Mouse (Mus musculus) neural tube, embryonic 12.5 days (tissue): ENCODE measurements around the gene Me1. TPM values are rescaled to one million over a fixed set of nuclear protein-coding genes. Genes with fewer than 3 reads are reported as not detected.
A peak's percentile ranks its signal among the peaks of the same experiment; 100 is the strongest.

Source experiments
- ATAC-seq: fragments of 200-750 bp; cut with Nextera tagmentation; 2 replicates; pipeline ENCODE4 v1.8.0; 2017; ENCODE audit warnings: low read depth, mild to moderate bottlenecking, moderate TSS enrichment, moderate library complexity; ENCODE audit not compliant: low FRiP score
- H3K27ac ChIP-seq: fragments of 300-500 bp; sonication (generic); 2 replicates; pipeline ENCODE4 v1.5.1; 2016
- H3K27me3 ChIP-seq: fragments of 300-500 bp; sonication (generic); replicated peaks from 2 replicates; pipeline ENCODE4 v1.6.1; 2016; ENCODE audit warnings: mild to moderate bottlenecking
- H3K36me3 ChIP-seq: fragments of 300-500 bp; sonication (generic); 2 replicates; pipeline ENCODE4 v1.6.1; 2016; ENCODE audit warnings: mild to moderate bottlenecking
- H3K4me1 ChIP-seq: fragments of 300-500 bp; sonication (generic); 2 replicates; pipeline ENCODE4 v1.6.1; 2016
- H3K4me2 ChIP-seq: fragments of 300-500 bp; sonication (generic); replicated peaks from 2 replicates; pipeline ENCODE4 v1.6.1; 2016; ENCODE audit warnings: mild to moderate bottlenecking
- H3K4me3 ChIP-seq: fragments of 300-500 bp; sonication (generic); 2 replicates; pipeline ENCODE4 v1.5.1; 2016
- H3K9ac ChIP-seq: fragments of 300-500 bp; sonication (generic); 2 replicates; pipeline ENCODE4 v1.6.1; 2016; ENCODE audit warnings: mild to moderate bottlenecking
- H3K9me3 ChIP-seq: fragments of 300-500 bp; sonication (generic); 2 replicates; pipeline ENCODE4 v1.6.1; 2016; ENCODE audit warnings: mild to moderate bottlenecking
- WGBS: fragments of 180-500 bp; shearing (Covaris S2); methylation state at CpG from one replicate; pipeline ENCODE4 v1.1.7; 2016; 5-methylcytosine and 5-hydroxymethylcytosine counted together
- polyA plus RNA-seq: library from polyadenylated mRNA; unstranded; fragments of >200 nt; fragmentation: Nextera tagmentation; extraction: Ambion mirVana; gene quantifications from 2 replicates; pipeline ENCODE4 v1.2.1, GENCODE M21; 2016

Me1 gene
- 23.7 and 26.3 TPM in 2 replicates for polyA plus RNA-seq

- peaks cover 3% of the 10 kb centered on the region for H3K27me3 ChIP-seq
- peak within 1 kb of the TSS; percentile 92 for H3K4me2 ChIP-seq
- no peaks in the 10 kb centered on the region for H3K4me1 ChIP-seq
- ATAC-seq, result peak; percentile 85
- no peak within 1 kb of the TSS for H3K27ac ChIP-seq
- H3K9me3 ChIP-seq, result no peaks in the 10 kb centered on the region
- peak within 1 kb of the TSS; percentile 84 for H3K9ac ChIP-seq
- under 1% methylated on average over 46 of the region's 46 CpGs for WGBS
- no peaks in the 10 kb centered on the region for H3K36me3 ChIP-seq
- H3K4me3 ChIP-seq, result peak within 1 kb of the TSS; percentile 73
Measured at GRCm38 (mm10) chr9:86695818-86696261, at the start of gene Me1. Gene Me1 (minus strand): TSS chr9:86695953.

- Histone ChIP-seq H3K27ac (no peak overlapping the region), H3K36me3 (no peaks in the 10 kb centered on the region), H3K4me2 (peak overlapping the region; percentile 65; the same call in 1 of the 2 replicates), H3K4me1 (peaks cover 5% of the 10 kb centered on the region), H3K27me3 (no peaks in the 10 kb centered on the region), H3K9ac (no peak overlapping the region), H3K9me3 (no peaks in the 10 kb centered on the region), H3K4me3 (peak overlapping the region; percentile 23; the same call in 1 of the 2 replicates)
- ATAC-seq, result no peak
- WGBS, result 43% methylated on average over 5 of the region's 5 CpGs
Measured at GRCm38 (mm10) chr9:86744041-86744440, 48.3 kb upstream of the Me1 start.

- Histone ChIP-seq H3K4me1 (peaks cover 5% of the 10 kb centered on the region), H3K27me3 (no peaks in the 10 kb centered on the region), H3K27ac (no peak within 1 kb of the TSS), H3K9ac (peak within 1 kb of the TSS; percentile 36), H3K4me3 (peak within 1 kb of the TSS; percentile 23; the same call in 1 of the 2 replicates), H3K4me2 (peak within 1 kb of the TSS; percentile 65), H3K9me3 (no peaks in the 10 kb centered on the region), H3K36me3 (no peaks in the 10 kb centered on the region)
- 2% methylated on average over 19 of the region's 19 CpGs for WGBS
- ATAC-seq, result peak; percentile 79
Measured at GRCm38 (mm10) chr9:86742959-86743911, 47.5 kb upstream of the Me1 start, which contains the start of gene Prss35. Gene Prss35 (plus strand): TSS chr9:86743649.

DNA sequence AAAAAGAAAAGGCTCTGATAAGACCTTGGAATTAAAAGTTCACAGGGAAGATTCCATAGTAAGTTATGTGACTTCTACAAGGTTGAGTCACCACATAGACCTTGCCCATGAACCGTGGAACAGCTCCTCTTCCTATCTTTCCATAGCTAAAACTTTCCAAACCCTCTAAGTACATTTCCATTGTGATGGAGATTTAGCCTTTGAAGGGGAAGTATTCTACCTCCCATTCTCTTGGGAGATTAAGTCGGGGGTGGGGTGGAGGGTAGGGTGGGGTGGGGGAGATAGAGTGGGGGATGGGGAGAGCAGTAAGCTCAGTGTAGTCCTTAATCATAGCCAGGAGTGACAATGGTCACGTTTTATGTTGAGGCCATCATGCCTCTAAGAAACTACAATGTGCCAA lies 44.2 kb upstream of the Me1 start:
- H3K4me3 ChIP-seq, result no peak overlapping the region
- no peaks in the 10 kb centered on the region for H3K27me3 ChIP-seq
- H3K9me3 ChIP-seq, result no peaks in the 10 kb centered on the region
- H3K4me1 ChIP-seq, result peaks cover 5% of the 10 kb centered on the region
- H3K36me3 ChIP-seq, result no peaks in the 10 kb centered on the region
- H3K27ac ChIP-seq, result no peak overlapping the region
- no peak overlapping the region for H3K4me2 ChIP-seq
- H3K9ac ChIP-seq, result no peak overlapping the region
- no peak for ATAC-seq
- WGBS, result 36% methylated on average over 3 of the region's 3 CpGs

- Histone ChIP-seq H3K9me3 (no peaks in the 10 kb centered on the region), H3K27ac (no peak overlapping the region), H3K4me1 (peaks cover 4% of the 10 kb centered on the region), H3K27me3 (no peaks in the 10 kb centered on the region), H3K4me3 (no peak overlapping the region), H3K9ac (no peak overlapping the region), H3K4me2 (no peak overlapping the region), H3K36me3 (no peaks in the 10 kb centered on the region)
- no peak for ATAC-seq
- 95% methylated on average over 8 of the region's 8 CpGs for WGBS
Measured at GRCm38 (mm10) chr9:86738801-86739200, 43.0 kb upstream of the Me1 start.

DNA sequence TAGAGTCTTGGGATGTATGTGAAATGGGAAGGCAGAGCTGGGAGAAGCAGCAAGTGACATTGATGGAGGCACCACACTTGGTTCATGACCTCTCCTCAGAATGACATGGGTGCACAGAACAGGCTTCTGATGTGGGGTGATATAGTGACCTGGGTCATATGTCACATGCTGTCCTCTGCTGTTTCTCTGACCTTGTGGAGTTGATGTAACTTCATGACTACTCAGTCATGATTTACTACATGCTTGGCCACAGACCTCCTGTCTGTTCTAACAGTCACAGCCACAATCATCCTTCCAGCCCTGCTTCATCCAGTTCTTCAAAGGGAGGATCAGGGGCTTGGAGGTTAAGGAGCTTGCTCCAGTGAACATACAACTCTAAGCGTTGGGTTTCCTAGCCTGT lies 42.3 kb upstream of the Me1 start:
- ATAC-seq, result no peak

GRCm38 (mm10) chr9:86736991-86737390 lies 41.2 kb upstream of the Me1 start:
- Histone ChIP-seq H3K27ac (no peak overlapping the region), H3K4me3 (no peak overlapping the region), H3K9me3 (no peaks in the 10 kb centered on the region), H3K27me3 (no peaks in the 10 kb centered on the region), H3K9ac (no peak overlapping the region), H3K36me3 (no peaks in the 10 kb centered on the region), H3K4me1 (no peaks in the 10 kb centered on the region), H3K4me2 (no peak overlapping the region)
- no peak for ATAC-seq
- WGBS, result over 99% methylated on average over 4 of the region's 4 CpGs

More for the DNA sequence above, 42.3 kb upstream of the Me1 start:
- H3K27me3 ChIP-seq, result no peaks in the 10 kb centered on the region
- H3K36me3 ChIP-seq, result no peaks in the 10 kb centered on the region
- no peak overlapping the region for H3K4me2 ChIP-seq
- no peak overlapping the region for H3K27ac ChIP-seq
- H3K4me3 ChIP-seq, result no peak overlapping the region
- no peaks in the 10 kb centered on the region; the same call in none of the 2 replicates for H3K4me1 ChIP-seq
- H3K9me3 ChIP-seq, result no peaks in the 10 kb centered on the region
- no peak overlapping the region for H3K9ac ChIP-seq
- 91% methylated on average over 1 of the region's 1 CpGs for WGBS

- H3K4me1 ChIP-seq, result no peaks in the 10 kb centered on the region
- no peak overlapping the region for H3K27ac ChIP-seq
- no peak overlapping the region for H3K9ac ChIP-seq
- 71% methylated on average over 9 of the region's 9 CpGs for WGBS
- no peaks in the 10 kb centered on the region for H3K9me3 ChIP-seq
- no peaks in the 10 kb centered on the region for H3K27me3 ChIP-seq
- no peak overlapping the region for H3K4me2 ChIP-seq
- no peak for ATAC-seq
- no peaks in the 10 kb centered on the region for H3K36me3 ChIP-seq
- H3K4me3 ChIP-seq, result no peak overlapping the region
Measured at GRCm38 (mm10) chr9:86734795-86735194, 39.0 kb upstream of the Me1 start.

DNA sequence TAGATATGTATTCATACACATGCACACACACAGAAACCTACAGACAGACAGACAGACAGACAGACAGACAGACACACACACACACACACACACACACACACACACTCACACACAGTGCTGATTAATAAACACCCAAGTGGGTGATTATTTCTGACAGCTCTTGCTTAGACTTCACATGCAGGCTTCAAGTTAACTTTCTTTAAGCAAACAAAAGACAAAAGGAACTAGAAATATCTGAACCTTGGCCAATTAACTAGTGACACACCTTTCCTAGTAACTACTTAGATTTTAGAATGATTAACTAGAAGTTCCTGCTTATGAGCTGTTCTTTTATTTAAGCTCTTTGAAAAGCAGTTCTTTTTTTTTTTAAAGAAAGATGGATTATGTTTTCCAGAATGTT lies 38.6 kb upstream of the Me1 start:
- no peaks in the 10 kb centered on the region for H3K4me1 ChIP-seq
- no peaks in the 10 kb centered on the region for H3K9me3 ChIP-seq
- H3K36me3 ChIP-seq, result no peaks in the 10 kb centered on the region
- no peaks in the 10 kb centered on the region for H3K27me3 ChIP-seq
- no peak overlapping the region for H3K4me3 ChIP-seq
- ATAC-seq, result no peak
- no peak overlapping the region for H3K4me2 ChIP-seq
- no peak overlapping the region for H3K9ac ChIP-seq
- H3K27ac ChIP-seq, result no peak overlapping the region

DNA sequence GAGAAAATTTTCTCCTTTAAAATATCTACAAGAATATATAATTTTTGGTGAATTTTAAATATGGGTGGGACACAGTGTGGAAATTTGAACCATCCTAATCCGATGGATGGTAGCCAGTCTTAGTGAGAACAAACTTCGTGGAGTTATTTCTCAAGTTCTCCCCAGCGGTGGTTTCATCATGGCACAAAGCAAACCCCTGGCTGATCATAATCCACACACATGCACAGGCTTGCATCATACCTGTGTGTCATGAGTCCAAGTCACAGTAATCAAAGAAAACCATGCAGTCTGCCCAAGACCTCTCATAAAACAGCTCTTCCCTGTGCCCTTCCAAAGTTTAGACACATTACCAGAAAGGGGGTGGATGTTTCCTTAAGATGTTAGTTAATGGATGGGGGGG lies 34.1 kb upstream of the Me1 start:
- H3K9ac ChIP-seq, result no peak overlapping the region
- no peak overlapping the region for H3K4me3 ChIP-seq
- no peak overlapping the region for H3K27ac ChIP-seq
- WGBS, result 92% methylated on average over 3 of the region's 3 CpGs
- no peaks in the 10 kb centered on the region for H3K27me3 ChIP-seq
- no peak overlapping the region for H3K4me2 ChIP-seq
- H3K9me3 ChIP-seq, result no peaks in the 10 kb centered on the region
- ATAC-seq, result no peak
- no peaks in the 10 kb centered on the region for H3K4me1 ChIP-seq
- no peaks in the 10 kb centered on the region for H3K36me3 ChIP-seq

GRCm38 (mm10) chr9:86729084-86729483 lies 33.3 kb upstream of the Me1 start:
- H3K27ac ChIP-seq, result no peak overlapping the region
- H3K4me2 ChIP-seq, result no peak overlapping the region
- H3K36me3 ChIP-seq, result no peaks in the 10 kb centered on the region
- H3K4me3 ChIP-seq, result no peak overlapping the region
- no peaks in the 10 kb centered on the region for H3K27me3 ChIP-seq
- no peaks in the 10 kb centered on the region for H3K4me1 ChIP-seq
- H3K9me3 ChIP-seq, result no peaks in the 10 kb centered on the region
- no peak overlapping the region for H3K9ac ChIP-seq
- ATAC-seq, result no peak
- WGBS, result 77% methylated on average over 1 of the region's 1 CpGs

- no peaks in the 10 kb centered on the region for H3K36me3 ChIP-seq
- no peak overlapping the region for H3K4me2 ChIP-seq
- WGBS, result 90% methylated on average over 10 of the region's 10 CpGs
- no peaks in the 10 kb centered on the region for H3K9me3 ChIP-seq
- ATAC-seq, result no peak
- H3K27ac ChIP-seq, result no peak overlapping the region
- H3K4me1 ChIP-seq, result no peaks in the 10 kb centered on the region
- no peaks in the 10 kb centered on the region for H3K27me3 ChIP-seq
- no peak overlapping the region for H3K9ac ChIP-seq
- H3K4me3 ChIP-seq, result no peak overlapping the region
Measured at GRCm38 (mm10) chr9:86728214-86728814, 32.6 kb upstream of the Me1 start.
